ENCODE assay signal across 1 mouse cellular context in the genomic region with DNA sequence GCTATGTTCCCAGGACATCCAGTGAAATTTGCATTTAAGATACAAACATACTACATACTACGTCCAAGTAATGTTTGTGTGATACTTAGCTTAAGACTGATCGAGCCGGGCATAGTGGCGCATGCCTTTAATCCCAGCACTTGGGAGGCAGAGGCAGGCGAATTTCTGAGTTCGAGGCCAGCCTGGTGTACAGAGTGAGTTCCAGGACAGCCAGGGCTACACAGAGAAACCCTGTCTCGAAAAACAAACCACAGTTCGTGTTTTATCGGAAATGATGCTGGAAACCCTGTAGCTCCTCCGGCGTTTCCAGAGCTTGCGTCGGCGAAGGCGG.
A peak's percentile ranks its signal among the peaks of the same experiment; 100 is the strongest.
TF ChIP-seq lines count a peak whose summit lies in the region.

No protein-coding gene starts in this region.

TF ChIP-seq in MEL, 35 proteins besides CTCF, POLR2A, EP300 and RAD21:
- 0 out of 2 replicates have a peak, but pooled peaks have one; percentile 32 for TF ChIP-seq MYC (IDR thresholded peaks at IDR 0.05; ENCODE audit: low read depth, low read length)
- TF ChIP-seq ZMIZ1 (IDR thresholded peaks at IDR 0.05; ENCODE audit: low read depth, low read length): 0 out of 2 replicates have a peak, but pooled peaks have one; percentile 73
